ENCODE assay signal across 45 mouse cellular contexts in the genomic region with DNA sequence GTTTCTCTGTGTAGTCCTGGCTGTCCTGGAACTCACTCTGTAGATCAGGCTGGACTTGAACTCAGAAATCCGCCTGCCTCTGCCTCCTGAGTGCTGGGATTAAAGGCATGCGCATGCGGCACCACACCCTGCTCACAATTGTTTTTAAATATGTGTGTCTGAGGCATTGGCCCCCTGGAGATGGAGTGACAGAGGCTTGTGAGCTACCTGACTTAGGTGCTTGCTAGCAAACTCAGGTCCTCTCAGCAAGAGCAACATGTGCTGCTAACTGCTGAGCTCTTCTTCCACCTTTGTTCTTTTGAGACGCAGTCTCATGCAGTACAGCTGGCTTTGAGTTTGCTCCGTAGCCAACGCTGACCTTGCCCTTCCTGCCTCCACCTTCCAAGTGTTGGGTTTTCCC. TPM values are rescaled to one million over a fixed set of nuclear protein-coding genes. Genes with fewer than 3 reads are reported as not detected.
"Had no signal": no experiment of that assay in that cellular context is flagged by ENCODE, and none has a peak within 500 bp of the region (broad histone marks: within the 10 kb centered on the region; RNA-seq: fewer than 3 reads in every experiment).

No protein-coding gene starts in this region.

- H3K4me1 ChIP-seq: limb, embryonic 12.5 days; limb, embryonic 13.5 days; liver, embryonic 13.5 days; liver, embryonic 15.5 days; lung, embryonic 15.5 days; midbrain, embryonic 12.5 days had no signal

- H3K4me2 ChIP-seq: limb, embryonic 12.5 days; limb, embryonic 13.5 days; limb, embryonic 15.5 days; liver, embryonic 11.5 days; liver, embryonic 13.5 days; liver, embryonic 15.5 days; lung, embryonic 14.5 days; lung, embryonic 15.5 days; midbrain, embryonic 11.5 days; midbrain, embryonic 12.5 days; midbrain, embryonic 13.5 days; midbrain, embryonic 15.5 days had no signal

- H3K9ac ChIP-seq: limb, embryonic 12.5 days; limb, embryonic 13.5 days; limb, embryonic 15.5 days; liver, embryonic 13.5 days; liver, embryonic 14.5 days; liver, embryonic 15.5 days; liver, postnatal 0 days; lung, embryonic 14.5 days; lung, embryonic 15.5 days; midbrain, embryonic 12.5 days; midbrain, embryonic 13.5 days; midbrain, embryonic 15.5 days had no signal

- H3K9me3 ChIP-seq: limb, embryonic 10.5 days; limb, embryonic 12.5 days; limb, embryonic 13.5 days; limb, embryonic 15.5 days; liver, embryonic 13.5 days; liver, embryonic 15.5 days; lung, embryonic 15.5 days; midbrain, embryonic 10.5 days; midbrain, embryonic 13.5 days; midbrain, embryonic 15.5 days had no signal

- ATAC-seq: liver, postnatal 0 days; lung, postnatal 0 days; midbrain, embryonic 13.5 days; midbrain, embryonic 15.5 days; midbrain, embryonic 16.5 days had no signal

- H3K27ac ChIP-seq: limb, embryonic 10.5 days; limb, embryonic 12.5 days; limb, embryonic 13.5 days; limb, embryonic 15.5 days; liver, embryonic 13.5 days; liver, embryonic 14.5 days; liver, embryonic 15.5 days; lung, embryonic 15.5 days; macrophage; midbrain, embryonic 10.5 days; midbrain, embryonic 12.5 days; midbrain, embryonic 13.5 days; midbrain, embryonic 15.5 days had no signal

- H3K4me3 ChIP-seq: limb, embryonic 10.5 days; limb, embryonic 12.5 days; limb, embryonic 13.5 days; limb, embryonic 15.5 days; liver, embryonic 13.5 days; liver, embryonic 15.5 days; lung, embryonic 15.5 days; megakaryocyte, embryonic 14.5 days; midbrain, embryonic 10.5 days; midbrain, embryonic 12.5 days; midbrain, embryonic 13.5 days; midbrain, embryonic 15.5 days; myocyte had no signal

- H3K36me3 ChIP-seq: limb, embryonic 10.5 days; limb, embryonic 12.5 days; limb, embryonic 13.5 days; limb, embryonic 15.5 days; liver, embryonic 13.5 days; liver, embryonic 15.5 days; lung, embryonic 15.5 days; midbrain, embryonic 10.5 days; midbrain, embryonic 12.5 days; midbrain, embryonic 13.5 days; midbrain, embryonic 15.5 days had no signal

- DNase-seq: left cerebral cortex, postnatal 4 days; liver; liver, embryonic 13.5 days; liver, postnatal 0 days; lung, adult 18-20 months; lung, adult 2 months; lung, embryonic 14.5 days; lung, postnatal 10 days; lung, postnatal 14 days; lung, postnatal 36 days; lung, postnatal 4 days; midbrain, embryonic 14.5 days had no signal

RNA-seq across cellular contexts. Expression of gene Gm26992, which starts 31.0 kb away (rescaled TPM):
- total RNA-seq: left cerebral cortex, adult 8-10 months; left cerebral cortex, postnatal 10 days; left cerebral cortex, postnatal 14 days; left cerebral cortex, postnatal 25 days; left cerebral cortex, postnatal 4 days; liver, adult 2 months; megakaryocyte, adult 5-6 weeks; monocyte, adult 5-6 weeks had no signal
- polyA plus RNA-seq: limb, embryonic 10.5 days; limb, embryonic 11.5 days; limb, embryonic 12.5 days; limb, embryonic 13.5 days; limb, embryonic 14.5 days; limb, embryonic 15.5 days; liver, adult 2 months; liver, embryonic 11.5 days; liver, embryonic 13.5 days; liver, embryonic 15.5 days; liver, embryonic 16.5 days; liver, postnatal 0 days; lung, embryonic 14.5 days; lung, embryonic 15.5 days; lung, embryonic 16.5 days; lung, postnatal 0 days; macrophage; midbrain, embryonic 10.5 days; midbrain, embryonic 11.5 days; midbrain, embryonic 12.5 days; midbrain, embryonic 13.5 days; midbrain, embryonic 14.5 days; midbrain, embryonic 15.5 days; midbrain, embryonic 16.5 days; midbrain, postnatal 0 days; myocyte; neural tube, embryonic 11.5 days had no signal

RNA-seq across cellular contexts. Expression of gene Tsx, which starts 38.5 kb away (rescaled TPM):
- total RNA-seq: left cerebral cortex, adult 8-10 months; left cerebral cortex, postnatal 25 days; liver, adult 2 months; megakaryocyte progenitor cell, adult 5-6 weeks; megakaryocyte, adult 5-6 weeks; megakaryocyte-erythroid progenitor cell, adult 5-6 weeks; midbrain, postnatal 0 days; monocyte, adult 5-6 weeks had no signal
- polyA plus RNA-seq: liver, adult 2 months; liver, embryonic 11.5 days; liver, embryonic 13.5 days; liver, embryonic 15.5 days; liver, embryonic 16.5 days; liver, postnatal 0 days; lung, adult 2 months; macrophage; midbrain, embryonic 16.5 days; myocyte had no signal
